Mouse (Mus musculus): Measurements from ENCODE around the gene Hsp90ab1.

GRCm38 (mm10) chr17:45578242-45578641 lies 5.2 kb upstream of the Hsp90ab1 start:
- TF ChIP-seq CTCF (IDR thresholded peaks at IDR 0.05; ENCODE audit: borderline replicate concordance, insufficient read depth, low read length) (no peak), POLR2A (IDR thresholded peaks at IDR 0.05; ENCODE audit: low read depth, low read length) (no peak)
